Mouse (Mus musculus): Measurements from ENCODE around the gene Rab17.

Rab17 gene

DNA sequence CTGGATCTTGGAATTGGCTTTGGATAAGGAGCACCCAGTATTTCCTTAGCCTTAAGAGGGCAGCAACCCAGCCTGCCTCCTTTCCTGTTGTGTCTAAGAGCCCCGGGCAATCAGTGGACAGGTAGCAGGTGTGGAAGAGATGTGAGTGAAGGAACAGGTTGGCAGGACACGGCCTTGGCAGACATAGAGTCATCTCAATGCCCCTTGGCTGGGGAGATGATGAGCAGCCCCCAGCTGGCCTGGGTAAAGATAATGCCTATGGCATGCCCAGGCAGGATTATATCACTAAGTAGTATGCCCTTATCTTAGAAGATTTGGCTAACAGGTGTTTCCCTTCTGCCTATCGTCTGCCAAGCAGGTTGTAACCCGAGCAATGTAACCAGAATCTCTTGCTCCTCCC is 27.7 kb upstream of the Rab17 start:
- in situ Hi-C loops (cut with MboI; ENCODE audit: unreplicated experiment in 2 of 2) = no loop called here

DNA sequence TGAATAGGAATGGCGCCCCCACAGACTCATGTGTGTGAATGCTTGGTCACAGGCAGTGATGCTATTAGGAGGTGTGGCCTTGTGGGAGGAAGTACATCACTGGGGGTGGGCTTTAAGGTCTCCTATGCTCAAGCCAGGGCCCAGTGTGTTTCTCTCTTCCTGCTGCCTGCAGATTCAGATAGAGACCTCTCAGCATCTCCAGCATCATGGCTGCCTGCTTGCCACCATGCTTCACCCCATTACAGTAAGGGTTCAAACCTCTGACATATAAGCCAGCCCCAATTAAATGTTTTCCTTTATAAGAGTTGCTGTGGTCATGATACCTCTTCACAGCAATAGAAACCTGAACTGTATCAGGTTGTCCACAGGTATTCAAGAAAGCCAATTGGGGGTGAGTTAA is 26.5 kb upstream of the Rab17 start:
- in situ Hi-C loops (cut with MboI; ENCODE audit: unreplicated experiment in 2 of 2) = no loop called here

DNA sequence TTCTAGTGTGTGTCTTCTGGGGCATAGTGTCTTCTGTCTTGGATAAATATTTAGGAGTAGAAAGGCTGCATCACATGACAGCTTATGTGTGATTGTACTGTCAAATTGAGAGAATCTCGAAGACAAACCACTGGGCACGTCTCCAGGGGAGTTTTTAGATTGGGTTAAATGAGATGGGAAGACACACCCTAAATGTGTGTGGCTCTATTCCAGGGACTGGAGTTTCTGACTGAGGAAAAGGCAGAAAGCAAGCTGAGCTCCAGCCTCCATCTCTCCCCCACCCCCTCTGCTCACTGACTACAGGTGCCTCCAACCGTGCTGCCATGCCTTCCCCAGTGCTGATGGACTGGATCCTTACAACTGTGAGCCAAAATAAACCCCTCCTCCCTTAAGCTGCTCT is 11.9 kb upstream of the Rab17 start:
- in situ Hi-C loops (cut with MboI; ENCODE audit: unreplicated experiment in 2 of 2) = no loop called here

DNA sequence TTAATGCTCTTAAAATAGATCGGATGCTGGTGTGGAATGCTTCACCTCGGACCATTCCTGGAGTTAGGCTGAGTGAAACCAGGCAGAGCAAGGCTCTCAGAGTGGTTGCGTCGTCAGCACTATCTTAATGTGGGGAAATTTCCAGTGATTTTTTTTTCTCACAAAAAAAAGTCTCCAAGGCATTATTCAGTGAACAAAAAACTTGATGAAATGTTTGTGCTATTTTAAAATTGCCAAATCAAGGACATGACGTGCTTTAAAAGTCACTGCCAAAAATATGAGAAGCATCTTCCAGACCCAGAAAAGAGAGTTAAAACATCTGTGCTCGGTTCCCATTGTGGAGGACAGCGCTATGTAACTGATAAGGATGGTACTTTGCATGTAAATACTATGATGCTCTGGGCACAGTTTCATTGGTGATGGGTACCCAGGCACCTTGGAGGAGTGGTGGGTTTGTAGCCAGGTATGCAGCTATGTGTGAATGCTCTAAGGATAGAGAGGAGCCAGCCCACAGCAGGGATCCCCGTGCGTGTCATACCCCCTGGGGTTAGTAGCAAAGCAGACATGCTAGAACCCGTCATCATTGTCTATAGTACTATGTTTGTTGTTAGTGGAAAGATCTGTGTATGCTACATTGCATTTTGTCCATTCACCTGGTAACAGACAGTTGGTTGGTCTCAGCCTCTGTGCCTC is 11.3 kb upstream of the Rab17 start:
- in situ Hi-C loops (cut with MboI; ENCODE audit: unreplicated experiment in 2 of 2) = no loop called here

DNA sequence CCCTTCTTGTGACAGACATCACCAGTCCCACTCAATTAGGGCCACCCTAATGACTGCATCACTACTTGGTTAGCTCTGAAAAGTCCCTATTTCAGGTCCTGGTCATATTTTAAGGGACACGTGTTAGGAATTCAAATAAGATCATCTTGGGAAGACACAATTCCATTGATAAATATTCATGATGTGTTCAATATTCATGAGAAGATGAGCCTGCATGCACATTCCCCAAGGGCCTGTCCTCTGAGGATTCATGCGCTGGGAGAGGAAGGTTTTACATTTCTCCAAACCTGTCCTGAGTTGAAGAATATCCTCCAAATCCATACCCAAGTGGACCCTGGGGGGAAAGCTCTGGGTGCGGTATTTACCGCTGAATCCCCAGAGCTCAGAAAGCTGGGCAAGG is 6.5 kb upstream of the Rab17 start:
- in situ Hi-C loops (cut with MboI; ENCODE audit: unreplicated experiment in 2 of 2) = no loop called here

DNA sequence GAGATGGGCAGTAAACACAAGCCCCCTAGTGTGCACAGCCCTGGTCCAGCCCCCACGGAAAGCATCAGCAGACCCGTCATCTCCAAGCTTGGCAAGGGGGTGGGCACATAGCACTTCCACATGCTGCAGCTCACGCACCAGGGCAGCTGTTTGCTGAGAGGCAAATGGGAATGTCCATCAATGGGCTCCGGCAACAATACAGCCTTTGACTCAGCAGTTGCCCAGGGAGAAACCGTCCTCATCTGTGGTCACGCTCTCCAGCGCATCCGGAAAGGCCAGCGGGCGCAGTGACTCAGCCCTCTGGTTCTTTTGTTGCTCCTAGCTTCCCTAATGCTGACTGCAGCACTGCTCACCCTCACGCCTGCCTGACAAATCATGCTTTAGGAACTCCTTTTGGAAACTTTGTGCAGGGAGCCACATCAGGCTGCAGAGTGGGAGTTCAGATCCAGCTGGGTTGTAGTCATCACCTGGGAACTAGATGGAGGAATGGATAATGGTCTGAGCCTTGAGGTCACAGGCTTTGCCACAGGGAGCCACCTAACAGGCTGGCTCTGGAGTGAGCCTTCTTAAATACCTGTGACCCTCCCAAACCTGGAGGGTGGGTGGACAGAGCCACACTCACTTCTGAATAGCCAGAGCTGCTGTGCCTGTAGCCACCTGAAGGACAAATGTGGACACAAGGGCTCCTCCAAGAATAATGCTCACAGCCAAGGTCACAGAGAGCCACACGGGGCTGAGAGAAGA is 5.6 kb upstream of the Rab17 start:
- in situ Hi-C loops (cut with MboI; ENCODE audit: unreplicated experiment in 2 of 2) = loop anchor here (5.0 to 25.0 kb wide), 5 partner anchors 127 to 512 kb away; partner anchors contain the start of genes Erfe (in 1 of the 2), Klhl30 (in 1 of the 2) and Traf3ip1 (in 1 of the 2)

DNA sequence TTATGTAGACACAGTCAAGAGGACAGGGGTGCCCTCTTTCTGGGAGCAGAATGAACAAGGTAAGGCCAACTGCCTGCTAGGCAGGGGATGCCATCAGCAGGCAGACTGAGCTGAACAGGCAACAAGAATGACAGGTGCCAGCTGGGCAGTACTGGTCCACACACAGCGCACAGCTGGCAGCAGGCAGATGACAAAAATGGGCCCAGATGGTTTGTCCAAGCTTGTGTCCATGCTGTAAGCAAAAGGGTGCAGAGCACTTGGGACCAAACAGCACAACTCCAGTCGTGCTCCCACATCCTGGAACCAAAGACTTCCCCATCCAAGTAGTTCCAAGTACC is 4.1 kb upstream of the Rab17 start:
- in situ Hi-C loops (cut with MboI; ENCODE audit: unreplicated experiment in 2 of 2) = loop anchor here (5.0 to 25.0 kb wide), 5 partner anchors 129 to 514 kb away; partner anchors contain the start of genes Erfe (in 1 of the 2), Klhl30 (in 1 of the 2) and Traf3ip1 (in 1 of the 2)

DNA sequence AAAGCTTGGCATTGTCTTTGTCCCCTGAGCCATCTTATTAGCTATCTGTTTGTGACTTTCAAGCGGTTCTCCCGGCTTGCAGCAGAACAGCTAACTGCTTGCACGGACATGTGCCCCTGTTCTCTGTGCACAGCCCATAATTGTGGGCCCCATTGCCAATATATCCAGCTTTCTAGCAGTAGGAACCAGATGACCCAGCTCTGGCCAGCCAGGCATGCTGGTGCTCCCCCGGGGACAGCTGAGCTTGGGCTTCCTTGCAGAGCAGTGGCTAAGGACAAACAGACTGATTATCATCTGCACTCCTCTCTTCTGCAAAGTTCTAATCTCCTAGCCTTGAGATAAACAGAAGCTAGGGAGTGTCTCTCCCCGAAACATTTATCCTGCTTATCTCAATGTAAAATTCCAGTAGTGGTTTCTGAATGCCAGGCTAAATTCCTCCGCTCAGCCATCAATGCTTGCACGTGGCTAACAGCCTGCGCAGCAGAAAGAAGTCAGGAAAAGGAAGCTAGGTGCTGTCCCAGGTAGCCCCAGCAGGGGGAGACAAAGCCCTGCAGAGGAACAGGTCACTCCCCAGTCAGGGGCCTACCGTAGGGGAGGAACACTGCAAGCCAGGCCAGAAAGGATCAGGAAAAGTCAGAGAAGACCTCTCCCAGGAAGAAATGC is 3.6 kb upstream of the Rab17 start:
- in situ Hi-C loops (cut with MboI; ENCODE audit: unreplicated experiment in 2 of 2) = loop anchor here (5.0 to 25.0 kb wide), 5 partner anchors 129 to 514 kb away; partner anchors contain the start of genes Erfe (in 1 of the 2), Klhl30 (in 1 of the 2) and Traf3ip1 (in 1 of the 2)

DNA sequence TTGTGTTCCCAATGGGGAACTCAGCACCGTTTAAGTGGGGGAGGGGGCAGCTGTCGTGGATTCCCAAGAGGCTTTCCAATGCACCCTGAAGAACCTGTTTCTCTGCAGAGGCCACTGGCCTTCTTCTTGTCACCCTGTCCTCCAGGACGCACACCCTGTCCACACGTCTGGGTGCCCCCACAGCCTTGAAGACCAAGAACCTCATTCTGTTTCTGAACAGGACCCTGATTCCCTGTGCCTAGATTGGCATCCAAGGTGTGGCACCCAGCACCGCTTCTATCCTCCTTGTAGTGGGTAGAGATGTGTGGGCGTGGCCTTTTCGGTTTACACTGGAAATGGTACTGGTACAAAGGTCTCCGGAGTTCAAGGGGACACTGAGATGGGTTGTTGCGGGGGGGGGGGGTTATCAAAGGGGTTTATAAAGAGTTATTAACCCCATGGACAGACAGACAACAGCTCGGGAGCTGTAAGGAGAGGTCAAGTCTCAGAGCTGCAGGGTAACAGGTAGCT is 475 bp upstream of the Rab17 start:
- in situ Hi-C loops (cut with MboI; ENCODE audit: unreplicated experiment in 2 of 2) = loop anchor here (5.0 to 25.0 kb wide), 5 partner anchors 132 to 517 kb away; partner anchors contain the start of genes Erfe (in 1 of the 2), Klhl30 (in 1 of the 2) and Traf3ip1 (in 1 of the 2)

DNA sequence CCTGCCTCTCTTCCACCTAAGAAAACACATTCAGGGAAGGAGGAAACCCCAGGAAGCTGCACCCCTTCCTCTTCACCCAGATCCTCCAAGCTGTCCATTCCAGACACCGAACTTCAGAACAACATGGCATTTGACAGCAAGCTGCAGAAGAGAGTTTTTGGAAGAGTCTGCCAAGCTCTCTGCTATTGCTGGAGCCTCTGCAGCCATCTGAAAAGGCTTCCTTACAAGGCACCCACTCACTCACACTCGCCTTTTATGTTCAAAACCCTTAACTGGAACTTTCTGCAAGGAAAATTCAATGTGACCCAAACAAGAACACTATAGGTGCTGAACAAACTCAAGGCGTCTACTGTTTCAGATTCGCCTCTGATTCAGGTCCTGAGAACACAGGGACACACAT is 812 bp downstream of the Rab17 start:
- in situ Hi-C loops (cut with MboI; ENCODE audit: unreplicated experiment in 2 of 2) = loop anchor here in 1 of 2 experiments (25.0 kb wide), 3 partner anchors 306 to 519 kb away; partner anchors contain the start of genes Erfe, Klhl30 and Traf3ip1

DNA sequence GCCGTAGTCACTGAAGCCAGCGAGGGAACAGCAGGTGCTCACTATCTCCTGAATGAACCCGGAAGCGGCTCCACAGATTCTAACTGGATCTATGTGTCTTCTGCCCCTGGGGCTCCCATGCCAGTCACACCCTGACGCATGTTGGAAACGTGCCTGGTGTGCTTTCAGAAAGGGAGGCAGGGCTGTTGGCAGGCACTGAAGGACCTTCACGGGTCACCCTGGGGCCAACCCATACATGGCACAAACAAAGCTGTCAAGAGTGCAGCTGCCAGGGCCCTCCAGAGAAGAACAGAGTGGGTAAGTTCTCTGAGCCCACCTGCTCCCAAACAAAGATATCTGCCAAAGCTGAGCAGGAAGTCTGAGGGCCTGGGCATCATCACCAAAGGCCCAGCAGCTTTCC is 1.9 kb downstream of the Rab17 start:
- in situ Hi-C loops (cut with MboI; ENCODE audit: unreplicated experiment in 2 of 2) = loop anchor here in 1 of 2 experiments (25.0 kb wide), 3 partner anchors 305 to 520 kb away; partner anchors contain the start of genes Erfe, Klhl30 and Traf3ip1

DNA sequence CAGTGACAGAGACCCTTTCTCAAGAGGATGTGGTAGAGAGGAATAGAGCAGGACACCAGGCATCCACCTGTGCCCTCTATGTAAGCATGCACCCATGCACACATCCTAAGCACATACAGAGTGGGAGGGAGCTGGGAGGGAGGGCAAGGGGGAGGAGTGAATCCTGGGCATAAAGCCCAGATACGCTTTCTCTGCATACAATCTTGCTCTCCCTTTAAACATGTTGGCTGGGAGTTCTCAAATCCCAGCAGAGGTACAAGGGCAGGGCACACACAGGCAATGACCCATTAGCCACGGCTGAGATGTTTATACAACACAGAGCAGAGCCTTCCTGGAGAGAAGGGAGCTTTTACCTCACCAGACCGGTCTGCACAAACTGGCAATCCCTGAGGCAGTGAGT is 6.5 kb downstream of the Rab17 start:
- in situ Hi-C loops (cut with MboI; ENCODE audit: unreplicated experiment in 2 of 2) = loop anchor here in 1 of 2 experiments (25.0 kb wide), 3 partner anchors 301 to 524 kb away; partner anchors contain the start of genes Erfe, Klhl30 and Traf3ip1

DNA sequence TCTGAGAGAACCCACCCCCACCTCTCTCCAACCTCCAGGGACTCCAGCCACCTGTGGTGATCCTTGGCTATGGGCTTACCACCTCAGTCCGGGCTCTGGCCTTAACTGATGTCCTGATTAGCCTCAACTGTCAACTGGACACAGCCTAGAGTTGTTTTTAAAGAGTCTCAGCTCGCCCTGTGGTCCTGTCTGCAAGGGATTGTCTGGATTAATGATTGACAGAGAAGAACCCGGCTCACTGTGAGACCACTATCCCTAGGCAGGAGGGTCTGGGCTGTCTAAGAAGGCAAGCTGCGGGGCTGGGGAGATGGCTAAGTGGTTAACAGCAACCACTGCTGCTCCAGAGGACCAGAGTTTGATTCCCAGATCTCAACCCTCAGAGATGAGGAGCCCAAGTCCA is 6.9 kb downstream of the Rab17 start:
- in situ Hi-C loops (cut with MboI; ENCODE audit: unreplicated experiment in 2 of 2) = loop anchor here in 1 of 2 experiments (25.0 kb wide), 3 partner anchors 300 to 525 kb away; partner anchors contain the start of genes Erfe, Klhl30 and Traf3ip1

DNA sequence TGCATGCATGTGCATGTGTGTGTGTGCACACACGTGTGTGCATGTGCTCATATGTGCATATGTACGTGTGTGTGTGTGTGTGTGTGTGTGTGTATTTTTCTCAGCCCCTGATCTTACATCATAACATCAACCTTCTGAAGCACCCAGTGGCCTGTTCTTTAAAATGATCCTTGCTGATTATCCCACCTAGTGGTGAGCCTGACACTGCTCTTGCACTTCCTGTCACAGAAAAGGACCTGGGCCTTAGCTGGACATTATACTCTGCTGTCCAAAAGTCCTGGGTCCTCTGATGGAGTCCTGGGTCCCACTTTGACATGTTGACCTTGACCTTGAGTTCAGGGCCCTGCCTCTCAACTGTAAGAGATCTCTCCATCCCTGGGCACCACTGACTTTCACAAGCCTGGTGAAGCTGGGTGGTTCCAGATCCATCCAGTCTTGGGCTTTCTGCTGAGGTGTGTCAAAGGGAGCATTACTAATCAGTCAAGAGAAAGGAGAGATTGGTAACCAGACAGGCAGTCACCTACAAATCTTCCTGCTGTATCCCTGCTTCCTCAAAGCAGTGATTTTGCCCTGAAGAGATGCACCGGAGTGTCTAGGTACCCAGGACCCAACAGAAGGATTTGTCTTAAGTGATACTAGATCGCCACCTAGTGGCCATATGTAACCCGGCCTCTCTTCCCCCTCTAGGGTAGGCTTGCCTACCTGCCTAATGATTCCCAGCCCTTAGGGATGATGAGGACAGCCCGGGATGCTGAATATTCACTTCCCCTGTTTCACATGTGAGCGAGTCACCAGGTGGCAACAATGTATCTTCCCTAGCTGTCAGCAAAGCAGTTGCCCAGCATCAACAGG is 13.0 kb downstream of the Rab17 start:
- in situ Hi-C loops (cut with MboI; ENCODE audit: unreplicated experiment in 2 of 2) = loop anchor here (10.0 to 25.0 kb wide), 4 partner anchors 294 to 531 kb away; partner anchors contain the start of genes Erfe (in 1 of the 2), Klhl30 (in 1 of the 2) and Traf3ip1 (in 1 of the 2)

DNA sequence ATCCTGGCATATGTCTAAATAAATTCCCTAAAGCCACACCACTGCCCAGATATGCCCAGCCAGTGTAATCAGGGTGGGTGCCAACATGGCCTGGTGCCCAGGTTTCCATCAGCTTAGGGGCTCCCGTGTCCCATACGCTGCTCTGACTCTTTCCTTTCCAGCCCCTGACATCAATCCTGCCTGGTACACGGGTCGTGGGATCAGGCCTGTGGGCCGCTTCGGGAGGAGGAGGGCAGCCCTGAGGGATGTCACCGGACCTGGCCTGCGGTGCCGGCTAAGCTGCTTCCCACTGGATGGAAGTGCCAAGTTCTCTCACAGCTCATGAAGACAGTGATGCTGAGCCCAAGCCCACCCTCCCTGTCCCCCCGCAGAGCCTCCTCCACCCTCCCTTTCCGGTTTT is 15.8 kb downstream of the Rab17 start:
- in situ Hi-C loops (cut with MboI; ENCODE audit: unreplicated experiment in 2 of 2) = loop anchor here (10.0 to 25.0 kb wide), 4 partner anchors 291 to 534 kb away; partner anchors contain the start of genes Erfe (in 1 of the 2), Klhl30 (in 1 of the 2) and Traf3ip1 (in 1 of the 2)

DNA sequence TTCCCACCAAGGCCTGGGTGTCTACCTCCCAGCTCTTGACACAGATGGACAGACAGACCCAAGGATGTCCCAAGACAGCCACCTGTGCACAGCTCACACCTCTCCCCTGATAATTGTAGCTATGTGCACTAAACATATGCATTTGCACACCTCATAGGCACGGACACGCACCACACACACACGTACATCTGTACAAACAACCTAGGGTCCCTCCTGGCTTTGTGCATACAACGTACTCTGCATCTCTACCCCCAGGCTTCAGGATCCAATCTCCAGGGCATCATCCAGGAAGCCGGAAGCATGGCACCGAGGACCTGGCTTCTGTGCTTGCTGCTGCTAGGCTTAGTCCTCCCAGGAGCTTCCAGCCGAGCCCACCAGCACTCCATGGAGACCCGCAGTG is 16.7 kb downstream of the Rab17 start, which contains the start of gene Prlh:
TSS of gene Prlh (plus strand) at position 301 of the 400 bp plus-strand sequence.
- in situ Hi-C loops (cut with MboI; ENCODE audit: unreplicated experiment in 2 of 2) = loop anchor here (10.0 to 25.0 kb wide), 4 partner anchors 291 to 534 kb away; partner anchors contain the start of genes Erfe (in 1 of the 2), Klhl30 (in 1 of the 2) and Traf3ip1 (in 1 of the 2)

DNA sequence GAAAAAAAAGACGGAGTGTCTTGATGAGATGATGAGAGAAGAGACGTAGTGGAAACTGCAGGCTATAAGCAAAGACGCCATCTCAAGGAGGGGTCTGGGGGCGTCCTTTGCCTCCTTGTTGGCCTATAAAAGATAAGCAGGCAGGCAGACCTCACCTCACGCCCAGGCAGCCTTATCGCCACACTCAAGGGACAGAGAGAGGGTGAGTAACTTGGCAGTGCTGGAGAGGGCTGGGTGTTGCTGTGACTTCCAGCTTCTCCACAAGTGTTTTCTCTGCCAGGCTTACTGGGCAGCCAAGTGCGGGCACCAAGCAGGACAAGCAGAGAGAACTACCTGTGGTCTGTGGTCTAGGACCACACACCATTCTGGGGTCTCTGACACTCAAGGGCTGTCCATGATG is 17.8 kb downstream of the Rab17 start:
- in situ Hi-C loops (cut with MboI; ENCODE audit: unreplicated experiment in 2 of 2) = loop anchor here (10.0 to 25.0 kb wide), 4 partner anchors 289 to 536 kb away; partner anchors contain the start of genes Erfe (in 1 of the 2), Klhl30 (in 1 of the 2) and Traf3ip1 (in 1 of the 2)

DNA sequence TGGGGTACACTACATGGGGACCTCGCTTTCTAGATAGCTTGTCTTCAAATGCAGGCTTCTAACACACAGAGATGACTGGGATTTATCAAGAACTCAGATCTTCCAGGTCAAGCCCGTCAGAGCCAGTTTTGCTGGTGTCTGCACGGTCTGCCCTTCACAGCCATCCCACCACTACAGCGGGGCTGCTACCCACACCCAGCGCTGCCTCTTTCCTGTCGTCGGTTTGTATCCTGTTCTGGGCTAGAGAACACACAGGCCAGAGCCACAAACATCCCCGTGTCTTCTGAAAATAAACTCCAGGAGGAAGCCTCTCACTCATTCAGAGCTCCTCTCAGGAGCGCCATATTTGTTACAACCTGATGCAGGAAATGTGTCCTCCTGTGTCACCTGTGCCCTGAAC is 20.2 kb downstream of the Rab17 start:
- in situ Hi-C loops (cut with MboI; ENCODE audit: unreplicated experiment in 2 of 2) = no loop called here

DNA sequence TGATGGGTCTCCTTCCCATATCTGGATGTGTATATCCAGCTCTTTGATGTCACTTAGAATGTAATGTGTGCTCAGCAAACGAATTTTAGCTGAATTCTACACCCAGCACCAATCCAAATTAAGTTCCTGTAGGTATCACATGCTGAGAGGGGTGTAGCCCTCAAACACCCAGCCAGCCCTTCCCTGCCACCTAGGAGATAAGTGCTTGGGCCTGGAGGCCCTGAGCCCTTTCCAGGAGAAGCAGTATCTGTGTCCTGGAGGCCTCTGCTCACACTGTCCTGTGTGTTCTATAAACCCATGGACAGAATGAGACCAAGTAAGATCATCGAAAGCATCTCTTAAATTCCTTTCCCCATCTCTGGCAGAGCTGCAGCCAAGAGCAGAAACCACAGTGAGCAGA is 22.2 kb downstream of the Rab17 start:
- in situ Hi-C loops (cut with MboI; ENCODE audit: unreplicated experiment in 2 of 2) = no loop called here
